Mouse (Mus musculus): ENCODE results near the gene Qsox2.

Qsox2 gene

DNA sequence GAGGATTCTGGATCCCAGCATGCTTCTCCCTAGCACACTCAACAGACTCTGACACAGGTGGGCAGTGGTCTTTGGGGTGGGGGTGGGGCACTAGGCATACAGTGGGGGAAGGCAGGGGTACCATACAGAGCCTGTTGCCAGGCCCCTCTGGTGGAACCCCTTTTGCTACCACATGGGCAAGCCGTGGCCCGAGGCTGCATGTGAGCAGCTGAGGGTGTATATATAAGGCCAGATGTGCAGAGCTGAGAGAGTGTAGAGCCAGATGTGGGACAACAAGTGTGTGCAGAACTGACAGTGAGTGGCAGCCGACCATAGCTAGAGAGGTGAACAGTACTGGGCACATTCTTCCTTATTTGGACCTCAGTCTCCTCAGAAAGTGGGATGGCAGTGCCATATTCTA lies 70.4 kb downstream of the Qsox2 start:
- 79% methylated on average over 3 of the region's 3 CpGs for whole genome bisulfite sequencing

Measured in cerebral cortex, adult 2 months (tissue).